Comparison of ENCODE assay signal across 31 mouse cellular contexts in genomic region chr1:70284140-70284539, GRCm38 (mm10).
"Had no signal": no experiment of that assay in that cellular context is flagged by ENCODE, and none has a peak within 500 bp of the region (broad histone marks: within the 10 kb centered on the region; RNA-seq: fewer than 3 reads in every experiment).

No protein-coding gene starts in this region.

- DNase-seq: heart, postnatal 10 days; heart, postnatal 14 days; heart, postnatal 36 days; heart, postnatal 4 days; kidney, adult 11 months; kidney, adult 18-20 months; kidney, adult 2 months; kidney, adult 8-10 months; kidney, adult 9 months; kidney, postnatal 10 days; kidney, postnatal 14 days; kidney, postnatal 25 days; kidney, postnatal 36 days; kidney, postnatal 4 days; layer of hippocampus, adult 9-11 months; layer of hippocampus, postnatal 36 days had no signal

- H3K9ac ChIP-seq: heart, embryonic 12.5 days; heart, embryonic 13.5 days; heart, embryonic 15.5 days; hindbrain, embryonic 12.5 days; hindbrain, embryonic 13.5 days; hindbrain, embryonic 14.5 days; hindbrain, embryonic 15.5 days; intestine, embryonic 15.5 days; kidney, embryonic 15.5 days had no signal

- H3K4me2 ChIP-seq: heart, embryonic 11.5 days; heart, embryonic 12.5 days; heart, embryonic 13.5 days; heart, embryonic 15.5 days; hindbrain, embryonic 12.5 days; hindbrain, embryonic 13.5 days; hindbrain, embryonic 14.5 days; hindbrain, embryonic 15.5 days; intestine, embryonic 15.5 days; kidney, embryonic 15.5 days had no signal

- H3K4me1 ChIP-seq: heart, embryonic 10.5 days; heart, embryonic 12.5 days; heart, embryonic 13.5 days; heart, embryonic 15.5 days; hindbrain, embryonic 10.5 days; hindbrain, embryonic 12.5 days; hindbrain, embryonic 13.5 days; hindbrain, embryonic 15.5 days; intestine, embryonic 15.5 days; kidney, embryonic 15.5 days had no signal

- H3K36me3 ChIP-seq: heart, embryonic 10.5 days; heart, embryonic 12.5 days; heart, embryonic 13.5 days; heart, embryonic 15.5 days; hindbrain, embryonic 10.5 days; hindbrain, embryonic 12.5 days; hindbrain, embryonic 13.5 days; hindbrain, embryonic 15.5 days; intestine, embryonic 15.5 days; kidney, embryonic 15.5 days had no signal

- H3K4me3 ChIP-seq: heart, embryonic 10.5 days; heart, embryonic 12.5 days; heart, embryonic 13.5 days; heart, embryonic 15.5 days; hindbrain, embryonic 10.5 days; hindbrain, embryonic 12.5 days; hindbrain, embryonic 13.5 days; hindbrain, embryonic 15.5 days; intestine, embryonic 15.5 days; kidney, embryonic 15.5 days; layer of hippocampus, adult 2 months had no signal

- H3K9me3 ChIP-seq: heart, embryonic 10.5 days; heart, embryonic 12.5 days; heart, embryonic 13.5 days; heart, embryonic 15.5 days; hindbrain, embryonic 10.5 days; hindbrain, embryonic 12.5 days; hindbrain, embryonic 13.5 days; hindbrain, embryonic 15.5 days; intestine, embryonic 15.5 days; kidney, embryonic 15.5 days had no signal

- H3K27me3 ChIP-seq: heart, embryonic 12.5 days; heart, embryonic 13.5 days; heart, embryonic 15.5 days; hindbrain, embryonic 12.5 days; hindbrain, embryonic 13.5 days; hindbrain, embryonic 15.5 days; intestine, embryonic 15.5 days; kidney, embryonic 15.5 days had no signal

- H3K27ac ChIP-seq: heart, embryonic 10.5 days; heart, embryonic 13.5 days; heart, embryonic 15.5 days; hindbrain, embryonic 10.5 days; hindbrain, embryonic 12.5 days; hindbrain, embryonic 13.5 days; hindbrain, embryonic 14.5 days; hindbrain, embryonic 15.5 days; hindbrain, postnatal 0 days; intestine, embryonic 15.5 days; kidney, embryonic 15.5 days; kidney, postnatal 0 days; layer of hippocampus, adult 2 months had no signal
